In the genomic region with DNA sequence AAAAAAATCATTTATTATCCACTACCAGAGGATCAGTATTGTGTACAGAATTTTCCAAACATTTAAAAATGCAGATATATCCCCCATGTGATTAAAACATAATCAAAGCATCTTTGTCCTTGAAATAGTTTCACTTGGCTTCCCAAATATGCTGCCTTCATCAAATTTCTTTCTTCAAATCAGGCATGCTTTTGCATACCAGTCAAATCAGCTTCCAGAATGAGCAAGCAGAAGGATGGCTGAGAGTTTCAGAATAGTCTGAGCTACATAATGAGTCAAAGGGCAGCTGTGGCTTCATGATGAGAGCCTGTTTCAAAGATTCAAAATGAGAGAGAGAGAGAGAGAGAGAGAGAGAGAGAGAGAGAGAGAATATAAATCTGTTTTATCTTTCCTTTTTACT, we compare ENCODE assay signal across 26 mouse cellular contexts. TPM values are rescaled to one million over a fixed set of nuclear protein-coding genes. Genes with fewer than 3 reads are reported as not detected.
"Had no signal": no experiment of that assay in that cellular context is flagged by ENCODE, and none has a peak within 500 bp of the region (broad histone marks: within the 10 kb centered on the region; RNA-seq: fewer than 3 reads in every experiment).

No protein-coding gene starts in this region.

- H3K4me1 ChIP-seq: heart, embryonic 10.5 days; heart, embryonic 12.5 days; hindbrain, embryonic 10.5 days; hindbrain, embryonic 12.5 days; intestine, embryonic 15.5 days; limb, embryonic 10.5 days; limb, embryonic 12.5 days; liver, embryonic 13.5 days; liver, embryonic 15.5 days had no signal

- DNase-seq: gastrocnemius, adult 2 months; gastrocnemius, postnatal 14 days; gastrocnemius, postnatal 36 days; heart, adult 18-20 months; heart, postnatal 10 days; heart, postnatal 4 days; kidney, adult 18-20 months; kidney, adult 8-10 months; kidney, postnatal 10 days; kidney, postnatal 25 days; kidney, postnatal 4 days; liver; liver, embryonic 13.5 days; liver, postnatal 0 days had no signal

- H3K27me3 ChIP-seq: heart, embryonic 12.5 days; hindbrain, embryonic 12.5 days; intestine, embryonic 15.5 days; limb, embryonic 12.5 days; liver, embryonic 13.5 days; liver, embryonic 15.5 days had no signal

- H3K27ac ChIP-seq: gastrocnemius, adult 2 months; heart, embryonic 10.5 days; hindbrain, embryonic 10.5 days; hindbrain, embryonic 12.5 days; hindbrain, embryonic 14.5 days; intestine, embryonic 15.5 days; left cerebral cortex, adult 2 months; limb, embryonic 10.5 days; limb, embryonic 12.5 days; liver, embryonic 13.5 days; liver, embryonic 15.5 days had no signal

- H3K4me3 ChIP-seq: gastrocnemius, adult 2 months; heart, embryonic 10.5 days; heart, embryonic 12.5 days; hindbrain, embryonic 10.5 days; hindbrain, embryonic 12.5 days; intestine, embryonic 15.5 days; left cerebral cortex, adult 2 months; limb, embryonic 10.5 days; limb, embryonic 12.5 days; liver, embryonic 13.5 days; liver, embryonic 15.5 days had no signal

- H3K9me3 ChIP-seq: heart, embryonic 10.5 days; heart, embryonic 12.5 days; hindbrain, embryonic 10.5 days; hindbrain, embryonic 12.5 days; intestine, embryonic 15.5 days; limb, embryonic 10.5 days; limb, embryonic 12.5 days; liver, embryonic 13.5 days; liver, embryonic 15.5 days had no signal

- H3K9ac ChIP-seq: heart, embryonic 12.5 days; hindbrain, embryonic 12.5 days; hindbrain, embryonic 14.5 days; intestine, embryonic 15.5 days; limb, embryonic 12.5 days; liver, embryonic 13.5 days; liver, embryonic 15.5 days; liver, postnatal 0 days had no signal

- H3K4me2 ChIP-seq: heart, embryonic 12.5 days; hindbrain, embryonic 12.5 days; hindbrain, embryonic 14.5 days; intestine, embryonic 15.5 days; limb, embryonic 12.5 days; liver, embryonic 11.5 days; liver, embryonic 13.5 days; liver, embryonic 15.5 days had no signal

- H3K36me3 ChIP-seq: heart, embryonic 10.5 days; heart, embryonic 12.5 days; hindbrain, embryonic 10.5 days; hindbrain, embryonic 12.5 days; intestine, embryonic 15.5 days; limb, embryonic 10.5 days; limb, embryonic 12.5 days; liver, embryonic 13.5 days; liver, embryonic 15.5 days had no signal

RNA-seq across cellular contexts. Expression of a gene that starts 48.4 kb away (rescaled TPM):
- total RNA-seq: gastrocnemius, postnatal 36 days; heart, adult 18-20 months had no signal
- polyA plus RNA-seq: hindbrain, embryonic 12.5 days; inflammation-experienced regulatory T-cells, adult 6 months had no signal
